Mouse (Mus musculus): ENCODE measurements at regions not wholly inside any gene's neighbourhood (a gene's known extent, or its start where the extent isn't known, plus 50 kb on each side); places are given as distances from the start of the nearest gene placed in this dataset.

DNA sequence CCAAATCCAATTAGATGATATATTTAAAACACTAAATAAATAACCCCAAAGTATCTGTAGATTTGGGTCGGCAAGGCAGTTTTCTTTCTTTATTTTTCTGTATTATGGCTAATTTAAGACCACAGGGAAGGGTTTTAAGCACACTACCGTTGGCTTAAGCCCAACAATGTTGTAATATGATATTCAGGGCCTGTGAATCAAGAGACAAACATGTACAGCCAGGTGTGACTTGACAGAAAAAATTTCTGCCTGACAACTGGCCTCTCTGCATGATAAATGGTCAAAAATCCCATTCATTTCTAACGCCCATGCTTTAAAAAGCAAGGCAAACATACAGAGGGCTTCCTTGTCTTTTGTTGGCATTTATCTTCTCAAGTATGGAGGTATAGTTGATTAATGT lies 213.5 kb downstream of the Mtx2 start:
- TF ChIP-seq EP300 (IDR thresholded peaks at IDR 0.05; ENCODE audit: insufficient read depth, low read depth, low read length) = no peak
- no peak for TF ChIP-seq POLR2A (IDR thresholded peaks at IDR 0.05; ENCODE audit: insufficient read depth, low read length)
- TF ChIP-seq CTCF (IDR thresholded peaks at IDR 0.05; ENCODE audit: low read depth, low read length) = no peak
